Mouse (Mus musculus): ENCODE measurements at regions not wholly inside any gene's neighbourhood (a gene's known extent, or its start where the extent isn't known, plus 50 kb on each side); places are given as distances from the start of the nearest gene placed in this dataset.
A peak's percentile ranks its signal among the peaks of the same experiment; 100 is the strongest.
"Not testable (repeated sequence)": the region's sequence is repeated elsewhere in the genome, so short reads cannot be mapped to it uniquely, and the experiment has no call there.

GRCm38 (mm10) chr1:177382596-177383190 lies 59.5 kb upstream of the Zbtb18 start:
- no peak for DNase-seq (ENCODE audit: low spot score in 2 of 2)

GRCm38 (mm10) chr1:177382147-177382546 lies 60.0 kb upstream of the Zbtb18 start:
- no peak for DNase-seq (ENCODE audit: low spot score in 2 of 2)

DNA sequence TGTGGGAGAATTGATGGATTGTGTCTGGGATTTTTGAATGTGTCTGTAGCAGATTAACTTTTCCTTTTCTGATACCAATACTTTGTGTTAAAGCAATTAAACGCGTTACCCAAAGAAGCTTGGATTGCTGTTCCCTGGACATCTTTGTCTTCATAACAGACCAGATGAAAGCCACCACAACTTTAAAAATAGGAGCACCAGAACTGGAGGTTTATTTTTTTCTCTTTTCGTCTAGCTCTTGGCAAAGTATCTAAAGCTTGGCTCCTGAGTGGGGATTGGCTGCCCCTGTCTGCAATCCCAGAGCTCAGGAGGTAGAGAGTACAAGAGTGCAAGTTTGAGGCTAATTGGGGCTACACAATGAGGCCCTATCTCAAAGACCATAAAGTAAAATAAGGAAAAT lies 64.0 kb upstream of the Zbtb18 start:
- no peak for DNase-seq (ENCODE audit: low spot score in 2 of 2)

- DNase-seq (ENCODE audit: low spot score in 2 of 2), result no peak
Observed at GRCm38 (mm10) chr1:177373226-177373825, 68.8 kb upstream of the Zbtb18 start.

- no peak for DNase-seq (ENCODE audit: low spot score in 2 of 2)
Observed at GRCm38 (mm10) chr1:177372066-177372465, 70.1 kb upstream of the Zbtb18 start.

GRCm38 (mm10) chr1:177367864-177368610 lies 74.1 kb upstream of the Zbtb18 start:
- DNase-seq (ENCODE audit: low spot score in 2 of 2), result no peak

- DNase-seq (ENCODE audit: low spot score in 2 of 2), result no peak
Observed at GRCm38 (mm10) chr1:177366914-177367313, 75.2 kb upstream of the Zbtb18 start.

GRCm38 (mm10) chr1:177366475-177366874 lies 75.7 kb upstream of the Zbtb18 start:
- no peak for DNase-seq (ENCODE audit: low spot score in 2 of 2)

DNA sequence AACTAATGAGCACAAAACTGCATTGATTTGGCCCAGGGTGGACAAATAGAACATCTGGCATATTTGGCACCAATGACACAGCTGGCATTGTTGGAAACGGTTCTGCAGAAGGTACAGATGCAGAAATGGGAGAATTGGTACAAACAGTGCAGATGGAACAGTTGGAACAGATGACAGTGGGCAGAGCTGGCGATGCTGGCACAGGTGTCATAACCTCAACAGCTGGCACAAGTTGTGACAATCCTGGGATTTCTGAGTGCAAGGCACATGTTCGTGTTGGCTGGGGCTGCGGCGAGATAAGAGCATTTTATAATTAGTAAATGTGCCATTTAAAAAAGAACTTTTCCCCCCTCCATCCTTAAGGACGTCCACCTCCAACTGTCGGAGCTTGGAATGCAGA lies 77.8 kb upstream of the Zbtb18 start:
- DNase-seq (ENCODE audit: low spot score in 2 of 2), result peak in 1 of 2 experiments; percentile 48

DNA sequence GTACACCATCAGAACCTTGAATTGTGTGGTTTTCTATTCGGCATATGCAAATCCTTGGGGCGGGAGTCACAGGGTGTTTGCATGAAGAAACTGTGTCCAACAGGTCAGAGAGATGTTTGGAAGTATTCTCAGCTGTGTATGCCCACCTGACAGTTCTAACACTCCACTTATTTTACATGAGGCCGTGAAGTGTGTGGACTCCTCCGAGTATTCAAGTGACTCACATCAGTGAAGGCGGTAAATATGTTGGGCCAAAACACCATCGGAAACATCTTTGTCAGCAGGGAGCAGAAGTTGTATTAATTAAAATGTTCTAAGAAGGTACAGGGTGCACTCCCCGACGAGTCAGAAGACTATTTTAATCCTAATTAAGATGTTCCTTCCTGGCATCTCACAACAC lies 79.8 kb upstream of the Zbtb18 start:
- DNase-seq (ENCODE audit: low spot score in 2 of 2), result no peak

DNA sequence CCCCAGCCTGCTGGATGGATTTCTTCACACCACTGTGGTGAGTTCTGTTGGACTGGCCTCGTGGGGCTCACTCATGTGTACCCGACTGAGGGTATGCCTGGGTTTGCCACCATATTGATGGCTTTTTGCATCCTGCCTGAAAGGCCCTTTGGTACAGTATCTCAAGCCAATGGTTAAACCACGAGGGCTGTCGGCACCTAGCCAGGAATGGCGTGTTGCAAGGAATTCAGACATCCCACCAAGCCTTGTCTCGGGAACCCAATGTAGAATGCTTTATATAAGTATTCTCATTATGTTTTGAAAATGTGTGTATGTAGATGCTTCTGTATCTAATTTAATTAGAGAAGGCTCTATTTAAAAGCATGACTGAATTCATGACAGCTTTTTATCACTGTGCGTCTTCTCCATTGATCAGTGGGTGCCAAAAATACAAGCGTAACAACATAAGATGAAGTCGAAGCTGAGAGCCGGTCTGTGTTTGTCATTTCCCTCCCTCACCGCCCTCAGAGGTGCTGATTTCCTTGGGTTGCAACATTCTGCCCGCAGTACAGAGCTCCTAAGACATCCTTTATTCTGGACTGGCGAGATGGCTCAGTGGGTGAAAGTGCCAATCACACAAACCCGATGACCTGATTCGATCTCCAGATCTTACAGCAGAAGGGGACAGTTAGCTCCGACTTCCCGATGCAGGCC lies 90.5 kb upstream of the Akt3 start:
- DNase-seq (ENCODE audit: low spot score in 2 of 2), result no peak

DNA sequence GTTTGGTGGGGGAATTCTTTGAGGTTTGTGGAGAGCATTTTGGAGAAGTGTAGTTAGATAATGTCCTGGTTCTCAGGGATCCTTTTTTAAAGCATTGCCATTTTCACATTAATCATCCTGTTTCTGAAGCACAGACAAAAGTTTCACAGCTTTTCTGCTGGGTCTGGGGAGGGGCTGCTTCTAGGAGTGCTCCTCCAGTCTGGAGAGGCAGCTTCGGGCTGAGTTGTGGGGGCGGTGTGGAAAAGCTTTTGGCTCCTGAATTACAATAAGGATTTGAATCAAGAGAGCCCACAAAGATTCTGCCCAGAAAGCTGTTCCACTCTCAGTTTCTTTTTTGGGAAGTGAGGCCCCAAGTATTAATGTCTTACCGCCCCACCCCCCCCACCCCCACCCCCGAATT lies 89.2 kb upstream of the Akt3 start:
- peak; percentile 63 to 72 for DNase-seq (ENCODE audit: low spot score in 2 of 2)

DNA sequence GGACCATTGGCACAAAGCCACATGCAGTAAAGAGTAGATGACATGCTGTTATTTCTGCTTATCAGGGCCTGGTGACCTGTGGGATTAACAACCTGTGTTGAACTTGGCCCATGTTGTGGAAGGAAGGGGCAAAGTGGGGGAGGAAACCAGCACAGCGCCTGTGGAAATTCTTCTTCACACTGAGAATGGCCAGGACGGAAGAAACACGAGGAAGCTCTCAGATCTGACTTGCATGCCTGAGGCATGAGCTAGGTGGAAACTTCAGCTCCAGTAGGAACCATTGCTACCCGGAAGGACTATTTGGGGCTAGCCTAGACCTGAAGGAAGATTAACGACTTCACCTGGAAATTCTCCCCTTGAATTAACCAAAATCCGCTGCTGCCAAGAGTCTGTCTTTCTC lies 88.5 kb upstream of the Akt3 start:
- no peak for DNase-seq (ENCODE audit: low spot score in 2 of 2)

DNA sequence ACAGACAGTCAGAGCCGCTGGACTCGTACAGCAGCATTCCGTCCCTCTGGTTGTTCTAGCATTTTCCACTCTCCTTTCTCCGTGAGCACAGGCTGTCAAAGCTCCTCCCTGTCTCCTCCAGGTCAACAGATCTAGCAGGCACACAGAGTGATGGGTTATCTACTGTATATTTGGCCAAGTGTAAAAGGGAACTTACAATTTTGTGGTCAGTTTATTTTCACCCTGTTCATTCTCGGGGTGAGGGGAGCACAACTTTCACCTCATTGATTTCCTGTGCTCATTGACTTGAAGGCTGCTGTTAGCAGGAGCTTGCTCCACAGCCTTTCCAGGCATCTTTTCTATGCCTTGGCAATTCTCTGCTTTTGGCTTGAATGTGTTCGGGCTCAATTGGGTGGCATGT lies 87.5 kb upstream of the Akt3 start:
- no peak for DNase-seq (ENCODE audit: low spot score in 2 of 2)

DNA sequence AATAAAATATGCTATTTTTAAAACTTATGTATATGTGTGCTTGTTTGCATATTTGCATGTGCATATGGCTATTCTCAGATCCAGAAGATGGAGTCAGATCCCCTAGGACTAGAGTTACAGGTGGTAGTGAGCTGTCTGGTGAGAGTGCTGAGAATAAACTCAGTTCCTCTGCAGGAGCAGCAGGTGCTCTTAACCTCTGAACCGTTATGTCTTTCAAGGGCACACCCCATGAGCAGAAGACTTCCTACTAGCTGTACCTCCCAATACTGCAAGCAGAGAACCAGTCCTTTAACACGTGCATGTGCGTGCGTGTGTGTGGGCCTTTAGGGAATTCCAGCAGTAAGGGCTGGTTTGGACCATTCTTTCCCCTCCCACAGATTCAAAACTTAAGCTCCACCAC lies 85.9 kb upstream of the Akt3 start:
- no peak for DNase-seq (ENCODE audit: low spot score in 2 of 2)

- no peak for DNase-seq (ENCODE audit: low spot score in 2 of 2)
Observed at GRCm38 (mm10) chr1:177343121-177343520, 85.1 kb upstream of the Akt3 start.

DNA sequence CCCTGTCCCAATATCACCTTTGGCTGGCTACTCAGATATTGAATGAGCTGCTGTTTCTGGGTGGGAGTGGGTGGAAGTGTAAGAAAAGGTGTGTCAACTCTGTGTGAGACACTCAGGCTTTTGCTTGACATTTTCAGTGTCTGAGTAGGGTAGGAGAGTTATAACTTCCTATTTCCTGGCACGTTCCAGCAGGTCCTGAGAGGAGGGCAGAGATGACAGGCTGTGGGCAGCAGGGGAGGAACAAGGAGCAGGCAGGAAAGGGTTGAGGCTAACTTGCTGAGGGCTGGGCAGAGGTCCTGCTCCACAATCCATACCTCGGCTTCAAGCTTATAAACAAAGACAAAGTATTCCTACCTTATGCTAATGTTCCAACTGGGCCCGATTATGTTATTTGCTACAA lies 82.2 kb upstream of the Akt3 start:
- DNase-seq (ENCODE audit: low spot score in 2 of 2), result no peak

GRCm38 (mm10) chr1:177339207-177339787 lies 81.3 kb upstream of the Akt3 start:
- DNase-seq (ENCODE audit: low spot score in 2 of 2), result not testable (repeated sequence)

DNA sequence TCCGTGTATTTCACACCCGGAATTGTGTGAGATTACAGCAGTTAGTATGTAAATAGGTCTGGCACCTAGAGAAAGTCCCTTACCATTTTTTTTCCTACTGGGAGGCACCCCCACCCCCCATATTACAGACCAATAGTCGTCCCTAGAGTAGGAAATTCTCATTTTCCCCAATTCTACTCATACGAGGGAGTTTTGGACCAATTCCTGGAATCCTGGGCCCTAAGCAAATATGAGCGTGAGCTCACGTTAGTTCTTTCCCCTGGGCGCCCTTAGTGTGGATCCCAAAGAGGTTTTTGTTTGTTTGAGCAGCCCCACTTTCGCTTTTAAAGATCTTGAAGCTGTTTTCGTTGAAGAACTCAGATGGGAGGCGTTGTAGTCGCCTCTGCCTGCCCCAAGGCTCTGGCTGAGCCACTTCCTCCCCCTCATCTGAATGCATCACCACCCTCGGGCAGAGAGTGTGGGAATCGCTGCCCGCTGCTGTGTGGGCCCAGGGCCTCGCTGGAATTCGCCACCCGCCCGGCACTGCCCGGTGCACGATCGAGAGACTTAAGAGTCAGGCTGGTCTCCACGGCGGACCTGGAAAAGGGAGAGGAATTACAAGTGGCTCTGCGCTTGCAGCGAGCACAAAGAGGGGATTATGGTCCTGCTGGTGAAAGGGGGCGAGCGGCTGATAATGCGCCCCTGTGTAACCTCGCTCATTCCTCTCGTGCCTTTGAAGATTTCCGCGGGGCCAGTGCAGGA lies 80.6 kb upstream of the Akt3 start:
- DNase-seq (ENCODE audit: low spot score in 2 of 2), result peak; percentile 47 to 58

- no peak for DNase-seq (ENCODE audit: low spot score in 2 of 2)
Observed at GRCm38 (mm10) chr1:177337756-177338155, 79.8 kb upstream of the Akt3 start.

DNA sequence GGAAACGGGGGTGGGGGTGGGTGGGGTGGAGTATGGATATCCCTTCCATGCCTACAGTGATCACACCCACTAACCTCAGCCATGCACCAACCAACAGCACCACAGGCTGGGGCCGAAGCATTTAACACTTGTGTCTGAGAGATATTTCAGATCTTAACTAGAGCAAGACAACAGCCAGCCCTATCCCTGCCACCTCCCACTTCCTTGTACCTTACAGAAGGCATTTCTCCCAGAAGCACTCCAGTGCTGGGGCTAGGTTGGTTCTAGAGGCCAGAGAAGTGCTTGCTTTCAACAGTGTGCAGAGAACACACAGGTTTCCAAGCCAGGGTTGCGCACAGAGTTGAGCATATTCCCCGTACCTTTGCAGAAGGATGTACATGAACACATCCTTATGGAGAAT lies 79.1 kb upstream of the Akt3 start:
- DNase-seq (ENCODE audit: low spot score in 2 of 2), result no peak
